Mouse (Mus musculus): ENCODE measurements around the gene Cinp.

GRCm38 (mm10) chr12:110870107-110870506 lies 18.8 kb downstream of the Cinp start:
- no peak for TF ChIP-seq POLR2A (IDR thresholded peaks at IDR 0.05; ENCODE audit: insufficient read length, low read depth)
- TF ChIP-seq USF1 (IDR thresholded peaks at IDR 0.05; ENCODE audit: low read depth): no peak
- TF ChIP-seq TCF12 (IDR thresholded peaks at IDR 0.05; ENCODE audit: insufficient read depth, poor library complexity, severe bottlenecking): no peak
- no peak for TF ChIP-seq POLR2AphosphoS2 (IDR thresholded peaks at IDR 0.05; ENCODE audit: insufficient read length, low read depth)
- no peak for TF ChIP-seq E2F4 (IDR thresholded peaks at IDR 0.05; ENCODE audit: insufficient read depth)
- TF ChIP-seq MAX (IDR thresholded peaks at IDR 0.05; ENCODE audit: low read depth): no peak
- TF ChIP-seq TCF3 (IDR thresholded peaks at IDR 0.05; ENCODE audit: insufficient read length, low read depth): no peak
- no peak for TF ChIP-seq CEBPB (IDR thresholded peaks at IDR 0.05; ENCODE audit: insufficient read depth, poor library complexity, severe bottlenecking)
- no peak for TF ChIP-seq REST (IDR thresholded peaks at IDR 0.05; ENCODE audit: insufficient read depth, insufficient read length)
- TF ChIP-seq MYOD1 (IDR thresholded peaks at IDR 0.05; ENCODE audit: control insufficient read depth in 1 of 3, insufficient read length in 2 of 3, low read depth in 2 of 3): no peak
- TF ChIP-seq MYOG (IDR thresholded peaks at IDR 0.05; ENCODE audit: control insufficient read depth in 1 of 3, insufficient read depth in 1 of 3, insufficient read length in 2 of 3, low read depth in 2 of 3): no peak

Measured in myocyte (in vitro differentiated cells).